In the genomic region with DNA sequence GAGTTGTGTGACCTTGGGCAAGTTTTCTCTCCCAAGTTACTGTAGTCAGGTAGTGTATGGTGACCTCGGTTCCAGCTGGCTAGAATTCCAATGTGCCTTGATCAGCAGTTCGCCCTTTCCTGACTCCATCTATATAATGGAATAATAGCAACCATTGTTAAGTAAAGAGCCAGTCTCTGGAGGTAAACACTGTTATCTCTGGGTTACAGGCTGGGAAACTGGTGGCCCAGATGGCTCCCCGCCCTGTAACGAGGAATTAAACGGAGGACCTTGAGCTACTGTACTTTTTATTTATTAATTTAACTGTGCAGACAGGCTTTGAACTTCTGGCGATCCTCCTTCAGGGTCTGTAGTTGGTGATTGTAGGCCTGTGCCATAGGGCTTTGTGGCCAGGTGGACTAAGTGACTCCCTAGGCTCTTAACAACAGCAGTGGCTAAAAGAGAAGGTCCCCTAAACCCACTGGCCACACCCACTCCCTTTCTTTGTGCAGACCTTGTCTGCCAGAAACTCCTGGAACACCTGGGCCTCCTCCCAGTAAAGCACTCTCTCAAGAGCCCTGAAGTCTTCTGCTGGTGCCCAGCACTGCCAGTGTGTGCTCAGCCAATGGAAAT, we compare ENCODE assay signal across 8 mouse cellular contexts. TPM values are rescaled to one million over a fixed set of nuclear protein-coding genes. Genes with fewer than 3 reads are reported as not detected.
A peak's percentile ranks its signal among the peaks of the same experiment; 100 is the strongest.
DNase-seq lines count a peak whose midpoint lies in the region; ATAC-seq and TF ChIP-seq lines count a peak whose summit lies in the region.

No protein-coding gene starts in this region.

- WGBS in heart, embryonic 10.5 days, result 30% methylated on average over 6 of the region's 6 CpGs
- WGBS in heart, postnatal 0 days, result 28% methylated on average over 6 of the region's 6 CpGs
- WGBS in liver, embryonic 14.5 days (ENCODE audit: insufficient replicate concordance), result 9% methylated on average over 6 of the region's 6 CpGs
- WGBS in neural tube, embryonic 15.5 days, result 46% methylated on average over 6 of the region's 6 CpGs

- intact Hi-C loops in heart, postnatal 36 days (cut with DNase I), result loop anchor here (1.0 to 5.0 kb wide), 6 partner anchors 43 to 1018 kb away; a partner anchor contains a TSS

- peak overlapping the region; percentile 95 for H3K4me3 ChIP-seq in heart, embryonic 10.5 days
- H3K4me3 ChIP-seq in heart, postnatal 0 days (ENCODE audit: low read depth, low read length), result peak overlapping the region; percentile 87
- peak overlapping the region; percentile 87 to 94 for H3K4me3 ChIP-seq in liver, embryonic 14.5 days (ENCODE audit: insufficient read depth in 1 of 2, low read depth in 2 of 2, low read length in 2 of 2)
- peak overlapping the region; percentile 83 for H3K4me3 ChIP-seq in neural tube, embryonic 15.5 days (replicated peaks)

- peaks cover 38% of the 10 kb centered on the region for H3K4me1 ChIP-seq in heart, embryonic 10.5 days
- peaks cover 16% of the 10 kb centered on the region for H3K4me1 ChIP-seq in heart, postnatal 0 days (ENCODE audit: control insufficient read depth, insufficient read depth)
- peaks cover 40 to 45% of the 10 kb centered on the region in 2 experiments for H3K4me1 ChIP-seq in liver, embryonic 14.5 days (replicated peaks; ENCODE audit: control insufficient read depth in 2 of 2, insufficient read depth in 2 of 2, low read length in 1 of 2)
- peaks cover 39% of the 10 kb centered on the region for H3K4me1 ChIP-seq in neural tube, embryonic 15.5 days

- peak overlapping the region; percentile 93 for H3K4me2 ChIP-seq in heart, postnatal 0 days (ENCODE audit: low read depth, low read length)
- peak overlapping the region; percentile 85 for H3K4me2 ChIP-seq in liver, embryonic 14.5 days (ENCODE audit: low read depth)
- H3K4me2 ChIP-seq in neural tube, embryonic 15.5 days, result peak overlapping the region; percentile 70

- peak overlapping the region; percentile 93 for H3K9ac ChIP-seq in heart, postnatal 0 days (replicated peaks; ENCODE audit: low read depth, low read length)
- peak overlapping the region; percentile 89 for H3K9ac ChIP-seq in liver, embryonic 14.5 days (replicated peaks)
- peak overlapping the region; percentile 92 for H3K9ac ChIP-seq in neural tube, embryonic 15.5 days (replicated peaks)

- ATAC-seq in heart, postnatal 0 days (ENCODE audit: insufficient read depth, low read depth), result no peak
- peak; percentile 57 for ATAC-seq in liver, embryonic 14.5 days (ENCODE audit: insufficient read depth)
- no peak for ATAC-seq in neural tube, embryonic 15.5 days (ENCODE audit: low FRiP score)

- peaks cover 14% of the 10 kb centered on the region for H3K36me3 ChIP-seq in heart, embryonic 10.5 days
- H3K36me3 ChIP-seq in heart, postnatal 0 days (replicated peaks; ENCODE audit: control insufficient read depth, insufficient read depth, low read length), result no peaks in the 10 kb centered on the region
- H3K36me3 ChIP-seq in liver, embryonic 14.5 days (replicated peaks; ENCODE audit: control insufficient read depth, insufficient read depth, low read depth), result peaks cover 12% of the 10 kb centered on the region
- H3K36me3 ChIP-seq in neural tube, embryonic 15.5 days, result no peaks in the 10 kb centered on the region

- no peak for TF ChIP-seq EP300 in heart, postnatal 0 days (IDR thresholded peaks at IDR 0.05; ENCODE audit: low read depth)
- TF ChIP-seq EP300 in liver, embryonic 14.5 days (IDR thresholded peaks at IDR 0.05; ENCODE audit: low read depth), result peak; percentile 86

- no peaks in the 10 kb centered on the region for H3K27me3 ChIP-seq in heart, embryonic 10.5 days (ENCODE audit: insufficient read depth, poor library complexity, severe bottlenecking)
- H3K27me3 ChIP-seq in heart, postnatal 0 days (ENCODE audit: control insufficient read depth, insufficient read depth, low read length), result no peaks in the 10 kb centered on the region
- no peaks in the 10 kb centered on the region for H3K27me3 ChIP-seq in liver, embryonic 14.5 days (ENCODE audit: control insufficient read depth, insufficient read depth, low read length)
- no peaks in the 10 kb centered on the region for H3K27me3 ChIP-seq in neural tube, embryonic 15.5 days (replicated peaks)

- H3K27ac ChIP-seq in heart, embryonic 10.5 days, result peak overlapping the region; percentile 100
- H3K27ac ChIP-seq in heart, postnatal 0 days (ENCODE audit: low read depth), result peak overlapping the region; percentile 90
- peak overlapping the region; percentile 99 for H3K27ac ChIP-seq in liver, embryonic 14.5 days
- H3K27ac ChIP-seq in neural tube, embryonic 15.5 days (replicated peaks), result peak overlapping the region; percentile 94

- H3K9me3 ChIP-seq in heart, embryonic 10.5 days, result no peaks in the 10 kb centered on the region
- no peaks in the 10 kb centered on the region for H3K9me3 ChIP-seq in heart, postnatal 0 days (replicated peaks; ENCODE audit: control insufficient read depth, low read length)
- H3K9me3 ChIP-seq in liver, embryonic 14.5 days (ENCODE audit: control insufficient read depth, low read length), result no peaks in the 10 kb centered on the region
- no peaks in the 10 kb centered on the region for H3K9me3 ChIP-seq in neural tube, embryonic 15.5 days (replicated peaks)

- peak; percentile 82 for DNase-seq in heart, embryonic 10.5 days (ENCODE audit: low spot score)
- DNase-seq in heart, postnatal 36 days, result no peak
- DNase-seq in c-Kit-positive CD71-positive TER-119-positive erythroid progenitor cells, embryonic 14.5 days (ENCODE audit: low spot score), result peak; percentile 79
- DNase-seq in heart, postnatal 0 days (ENCODE audit: low spot score), result peak; percentile 38
- peak; percentile 69 to 75 (median 70) for DNase-seq in liver, embryonic 14.5 days (ENCODE audit: low read depth in 3 of 3, low spot score in 3 of 3)
- no peak for DNase-seq in adrenal gland, postnatal 4 days (ENCODE audit: low spot score in 2 of 2)
- DNase-seq in layer of hippocampus, postnatal 25 days (ENCODE audit: extremely low spot score in 1 of 2, low spot score in 1 of 2), result no peak

- TF ChIP-seq CTCF in heart, postnatal 0 days (IDR thresholded peaks at IDR 0.05; ENCODE audit: low read depth), result no peak
- TF ChIP-seq CTCF in liver, embryonic 14.5 days (IDR thresholded peaks at IDR 0.05; ENCODE audit: low read depth), result no peak

RNA-seq across cellular contexts. Expression of a gene that starts 0.8 kb away (rescaled TPM):
- 93.8 and 103 TPM in 2 replicates for polyA plus RNA-seq in heart, embryonic 10.5 days (2016; fragmentation: Nextera tagmentation; extraction: Ambion mirVana)
- total RNA-seq in heart, postnatal 36 days (2021), result 10 to 100 TPM; 47.6 to 50.3 TPM
- 21.4 and 54.8 TPM in 2 replicates for total RNA-seq in heart, postnatal 0 days (2014; rRNA removed; ENCODE audit: low replicate concordance)
- 58.0 and 60.2 TPM in 2 replicates for polyA plus RNA-seq in heart, postnatal 0 days (2015; fragmentation: Nextera tagmentation; extraction: Ambion mirVana)
- 7.8 and 12.0 TPM in 2 replicates for polyA plus RNA-seq in liver, embryonic 14.5 days (2012; rRNA removed)
- 43.0 and 44.2 TPM in 2 replicates for polyA plus RNA-seq in liver, embryonic 14.5 days (2014; fragmentation: Nextera tagmentation; extraction: Ambion mirVana)
- 61.6 and 75.5 TPM in 2 replicates for polyA plus RNA-seq in neural tube, embryonic 15.5 days (2015; fragmentation: Nextera tagmentation; extraction: Ambion mirVana)
- total RNA-seq in adrenal gland, postnatal 4 days (2021), result 100 to 1,000 TPM; 100 to 106 TPM
- 10 to 100 TPM; 56.5 to 63.2 TPM for total RNA-seq in layer of hippocampus, postnatal 25 days (2021)

RNA-seq across cellular contexts. Expression of a gene that starts 0.9 kb away (rescaled TPM):
- polyA plus RNA-seq in heart, embryonic 10.5 days (2016; fragmentation: Nextera tagmentation; extraction: Ambion mirVana), result 12.5 and 20.4 TPM in 2 replicates
- total RNA-seq in heart, postnatal 36 days (2021), result 1 to 10 TPM; 8.5 to 8.8 TPM
- 44.6 and 64.1 TPM in 2 replicates for total RNA-seq in heart, postnatal 0 days (2014; rRNA removed; ENCODE audit: low replicate concordance)
- polyA plus RNA-seq in heart, postnatal 0 days (2015; fragmentation: Nextera tagmentation; extraction: Ambion mirVana), result 6.2 and 6.4 TPM in 2 replicates
- polyA plus RNA-seq in liver, embryonic 14.5 days (2012; rRNA removed), result 16.7 and 18.6 TPM in 2 replicates
- polyA plus RNA-seq in liver, embryonic 14.5 days (2014; fragmentation: Nextera tagmentation; extraction: Ambion mirVana), result 9.9 and 12.6 TPM in 2 replicates
- 10.9 TPM in 2 replicates for polyA plus RNA-seq in neural tube, embryonic 15.5 days (2015; fragmentation: Nextera tagmentation; extraction: Ambion mirVana)
- total RNA-seq in adrenal gland, postnatal 4 days (2021), result 10 to 100 TPM; 23.1 to 26.2 TPM
- total RNA-seq in layer of hippocampus, postnatal 25 days (2021), result 10 to 100 TPM; 20.0 to 21.4 TPM

Comparison
In these comparisons a context has a peak if more than half of its experiments do, and no peak if none do; other contexts are left out.
1. DNase-seq: peak in heart, embryonic 10.5 days (single experiment), c-Kit-positive CD71-positive TER-119-positive erythroid progenitor cells, embryonic 14.5 days (single experiment), heart, postnatal 0 days (single experiment) and liver, embryonic 14.5 days (3 of 3); none in heart, postnatal 36 days (0 of 2), adrenal gland, postnatal 4 days (0 of 2) and layer of hippocampus, postnatal 25 days (0 of 2).
2. Peak in every context shown above with its lines, with median percentiles within 50 percentile points of each other: H3K27ac ChIP-seq, H3K4me3 ChIP-seq, H3K4me2 ChIP-seq and H3K9ac ChIP-seq.